8 mouse cellular contexts compared by ENCODE assay signal in the genomic region with DNA sequence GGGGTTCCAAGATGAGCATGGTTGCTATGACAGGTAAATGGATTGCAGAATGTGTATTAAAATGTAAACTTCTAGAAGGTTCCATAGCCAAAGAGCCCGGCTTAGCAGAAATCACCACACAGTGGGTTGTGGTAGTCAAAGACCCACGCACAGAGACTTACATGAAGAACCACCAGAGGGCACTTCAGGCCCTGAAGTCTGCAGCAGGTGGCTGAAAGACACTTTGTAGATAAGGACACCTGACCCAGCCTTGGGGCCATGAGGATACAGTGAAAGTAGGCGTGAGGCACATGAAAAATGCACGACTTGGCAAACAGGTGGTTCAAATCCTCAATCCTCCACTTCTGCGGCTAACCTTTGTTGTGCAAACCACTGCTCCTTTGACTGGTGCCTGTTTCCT. TPM values are rescaled to one million over a fixed set of nuclear protein-coding genes. Genes with fewer than 3 reads are reported as not detected.
DNase-seq lines count a peak whose midpoint lies in the region; ATAC-seq and TF ChIP-seq lines count a peak whose summit lies in the region.

No protein-coding gene starts in this region.

- no peak for DNase-seq in gastrocnemius, adult 2 months
- no peak for DNase-seq in gastrocnemius, adult 8-10 months (ENCODE audit: low spot score in 2 of 2)
- DNase-seq in testis, postnatal 10 days (ENCODE audit: low spot score), result no peak
- peak; percentile 52 for DNase-seq in embryonic facial prominence, embryonic 14.5 days (ENCODE audit: low spot score)
- no peak for DNase-seq in layer of hippocampus, postnatal 25 days (ENCODE audit: extremely low spot score in 1 of 2, low spot score in 1 of 2)
- DNase-seq in urinary bladder, adult 18-20 months (ENCODE audit: low spot score in 2 of 2), result no peak

- no peak overlapping the region for H3K4me3 ChIP-seq in gastrocnemius, adult 2 months
- H3K4me3 ChIP-seq in testis, adult 2 months (ENCODE audit: control insufficient read depth, low read depth, low read length), result no peak overlapping the region
- H3K4me3 ChIP-seq in embryonic facial prominence, embryonic 14.5 days (ENCODE audit: low read depth, low read length), result no peak overlapping the region

- H3K27me3 ChIP-seq in testis, adult 2 months (ENCODE audit: control insufficient read depth, insufficient read depth, low read length), result no peaks in the 10 kb centered on the region
- H3K27me3 ChIP-seq in embryonic facial prominence, embryonic 14.5 days (replicated peaks; ENCODE audit: control insufficient read depth, insufficient read depth, low read length), result no peaks in the 10 kb centered on the region

- no peaks in the 10 kb centered on the region for H3K9me3 ChIP-seq in embryonic facial prominence, embryonic 14.5 days (ENCODE audit: control insufficient read depth, low read length)

- H3K4me1 ChIP-seq in testis, adult 2 months (ENCODE audit: control insufficient read depth, insufficient read depth, low read length), result no peaks in the 10 kb centered on the region
- no peaks in the 10 kb centered on the region for H3K4me1 ChIP-seq in embryonic facial prominence, embryonic 14.5 days (ENCODE audit: control insufficient read depth, insufficient read depth, low read length)

- TF ChIP-seq CTCF in gastrocnemius, adult 2 months (IDR thresholded peaks at IDR 0.05), result peak; percentile 69
- peak; percentile 4; the same call in 1 of the 2 replicates for TF ChIP-seq CTCF in testis, adult 2 months (IDR thresholded peaks at IDR 0.05; ENCODE audit: control insufficient read depth, insufficient read depth, insufficient replicate concordance, low read depth, low read length)

- no peak overlapping the region for H3K9ac ChIP-seq in embryonic facial prominence, embryonic 14.5 days (ENCODE audit: low read depth, low read length)

- H3K27ac ChIP-seq in gastrocnemius, adult 2 months, result no peak overlapping the region
- H3K27ac ChIP-seq in testis, adult 2 months (ENCODE audit: control insufficient read depth, insufficient read depth, low read depth, low read length), result no peak overlapping the region
- H3K27ac ChIP-seq in embryonic facial prominence, embryonic 14.5 days (replicated peaks; ENCODE audit: low read depth, low read length), result no peak overlapping the region

- 54% methylated on average over 5 of the region's 5 CpGs for WGBS in embryonic facial prominence, embryonic 14.5 days

- peak; percentile 47; the same call in 1 of the 2 replicates for ATAC-seq in embryonic facial prominence, embryonic 14.5 days (ENCODE audit: low read depth)
- ATAC-seq in megakaryocyte, adult 5-6 weeks (ENCODE audit: poor library complexity, severe bottlenecking), result peak; percentile 39; the same call in 1 of the 2 replicates

- H3K36me3 ChIP-seq in testis, adult 2 months (ENCODE audit: control insufficient read depth, insufficient read depth, low read length), result no peaks in the 10 kb centered on the region
- H3K36me3 ChIP-seq in embryonic facial prominence, embryonic 14.5 days (ENCODE audit: control insufficient read depth, insufficient read depth, low read length), result no peaks in the 10 kb centered on the region

- intact Hi-C loops in gastrocnemius, adult 2 months (cut with DNase I), result no loop called here

- no peak for TF ChIP-seq POLR2A in testis, adult 2 months (IDR thresholded peaks at IDR 0.05; ENCODE audit: control insufficient read depth, low read depth, low read length)

- no peak overlapping the region for H3K4me2 ChIP-seq in embryonic facial prominence, embryonic 14.5 days (ENCODE audit: low read depth, low read length)

RNA-seq across cellular contexts. Expression of a gene that starts 20.7 kb away (rescaled TPM):
- 1 to 10 TPM in 1 of 2 experiments, under 1 TPM in 1; 0.92 to 1.4 TPM for total RNA-seq in gastrocnemius, adult 2 months (2021)
- total RNA-seq in gastrocnemius, adult 8-10 months (2022), result 1 to 10 TPM in 3 of 4 experiments, under 1 TPM in 1; 0.83 to 1.3 (median 1.1) TPM
- 21.1 and 24.1 TPM in 2 replicates for polyA plus RNA-seq in testis, adult 2 months (2012; rRNA removed)
- polyA plus RNA-seq in embryonic facial prominence, embryonic 14.5 days (2014; fragmentation: Nextera tagmentation; extraction: Ambion mirVana), result 23.8 and 29.9 TPM in 2 replicates
- 21.1 and 24.8 TPM in 2 replicates for total RNA-seq in megakaryocyte, adult 5-6 weeks (2015)
- total RNA-seq in megakaryocyte, adult 5-6 weeks (2017), result 20.7 and 25.3 TPM in 2 replicates
- 1 to 10 TPM; 6.8 TPM for total RNA-seq in layer of hippocampus, postnatal 25 days (2021)
